Mouse (Mus musculus) megakaryocyte, embryonic 14.5 days (primary cell): ENCODE measurements around the gene Slc23a2. TPM values are rescaled to one million over a fixed set of nuclear protein-coding genes. Genes with fewer than 3 reads are reported as not detected.
A peak's percentile ranks its signal among the peaks of the same experiment; 100 is the strongest.

Experiments used
- H3K27me3 ChIP-seq: replicated peaks from 2 replicates; pipeline ENCODE3; 2012; ENCODE audit warnings: inconsistent platforms
- H3K36me3 ChIP-seq: replicated peaks from 2 replicates; pipeline ENCODE3; 2012; ENCODE audit warnings: low read length, inconsistent platforms, mixed read lengths
- H3K4me1 ChIP-seq: 2 replicates; pipeline ENCODE4 v1.6.1; 2012; ENCODE audit warnings: inconsistent platforms
- H3K4me3 ChIP-seq: replicated peaks from 2 replicates; pipeline ENCODE3; 2012; ENCODE audit warnings: moderate library complexity, mild to moderate bottlenecking, inconsistent platforms
- H3K9me3 ChIP-seq: 2 replicates; pipeline ENCODE4 v1.6.1; 2012; ENCODE audit warnings: inconsistent platforms
- FLI1 ChIP-seq: IDR thresholded peaks from 2 replicates; pipeline ENCODE4 v1.6.1; 2012; ENCODE audit warnings: low read length, inconsistent platforms, mixed read lengths
- GATA1 ChIP-seq: IDR thresholded peaks from 3 replicates; pipeline ENCODE4 v1.6.1; 2012; ENCODE audit warnings: mixed read lengths, low read length, inconsistent platforms, borderline replicate concordance
- polyA plus RNA-seq: library from polyadenylated mRNA; stranded (reverse); fragments of >175 nt; gene quantifications from 2 replicates; pipeline ENCODE4 v1.2.3, GENCODE M21; 2012; ENCODE audit warnings: low replicate concordance; ENCODE audit not compliant: insufficient read depth

The Slc23a2 gene
- polyA plus RNA-seq, 1 experiment: 0.23 TPM

GRCm38 (mm10) chr2:132103265-132103664, 41.6 kb downstream of the Slc23a2 start:
- no peaks in the 10 kb centered on the region for H3K9me3 ChIP-seq
- H3K36me3 ChIP-seq: peaks cover 17% of the 10 kb centered on the region
- H3K27me3 ChIP-seq: no peaks in the 10 kb centered on the region
- H3K4me1 ChIP-seq: peaks cover 43% of the 10 kb centered on the region
- no peak for TF ChIP-seq FLI1
- TF ChIP-seq GATA1: no peak
- H3K4me3 ChIP-seq: peak overlapping the region; percentile 88

GRCm38 (mm10) chr2:132102505-132103130, 42.3 kb downstream of the Slc23a2 start:
- TF ChIP-seq FLI1: no peak
- TF ChIP-seq GATA1: no peak
- H3K9me3 ChIP-seq: no peaks in the 10 kb centered on the region
- peak overlapping the region; percentile 88 for H3K4me3 ChIP-seq
- no peaks in the 10 kb centered on the region for H3K27me3 ChIP-seq
- peaks cover 43% of the 10 kb centered on the region for H3K4me1 ChIP-seq
- peaks cover 21% of the 10 kb centered on the region for H3K36me3 ChIP-seq

GRCm38 (mm10) chr2:132098942-132099672, 45.8 kb downstream of the Slc23a2 start:
- TF ChIP-seq GATA1: no peak
- no peak for TF ChIP-seq FLI1
- Histone ChIP-seq H3K4me1 (peaks cover 47% of the 10 kb centered on the region), H3K27me3 (no peaks in the 10 kb centered on the region), H3K4me3 (no peak overlapping the region), H3K9me3 (no peaks in the 10 kb centered on the region), H3K36me3 (peaks cover 24% of the 10 kb centered on the region)

- H3K27me3 ChIP-seq: no peaks in the 10 kb centered on the region
- TF ChIP-seq GATA1 (no peak), FLI1 (no peak)
- no peaks in the 10 kb centered on the region for H3K9me3 ChIP-seq
- peaks cover 46% of the 10 kb centered on the region for H3K4me1 ChIP-seq
- H3K36me3 ChIP-seq: peaks cover 31% of the 10 kb centered on the region
- no peak overlapping the region for H3K4me3 ChIP-seq
These were observed 46.5 kb downstream of the Slc23a2 start for GRCm38 (mm10) chr2:132098365-132098764.

DNA sequence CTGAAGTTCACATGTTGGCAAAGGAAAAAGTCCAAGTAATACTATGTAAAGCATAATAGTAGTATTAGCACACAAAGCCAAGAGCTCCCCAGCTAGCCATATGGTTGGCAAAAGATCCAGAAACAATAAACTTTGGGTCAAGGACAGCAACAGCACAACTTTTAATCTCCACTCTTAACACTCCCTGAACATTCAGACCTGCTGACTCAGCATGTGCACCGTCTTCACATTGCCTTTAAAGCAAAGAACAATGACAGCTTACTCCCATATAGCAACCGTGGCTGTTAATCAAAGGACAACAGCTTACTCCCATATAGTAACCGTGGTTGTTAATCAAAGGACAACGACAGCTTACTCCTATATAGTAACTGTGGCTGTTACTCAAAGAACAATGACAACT, 48.3 kb downstream of the Slc23a2 start:
- TF ChIP-seq GATA1 (no peak), FLI1 (no peak)
- Histone ChIP-seq H3K4me1 (peaks cover 48% of the 10 kb centered on the region), H3K9me3 (no peaks in the 10 kb centered on the region), H3K36me3 (peaks cover 48% of the 10 kb centered on the region), H3K4me3 (no peak overlapping the region), H3K27me3 (no peaks in the 10 kb centered on the region)

DNA sequence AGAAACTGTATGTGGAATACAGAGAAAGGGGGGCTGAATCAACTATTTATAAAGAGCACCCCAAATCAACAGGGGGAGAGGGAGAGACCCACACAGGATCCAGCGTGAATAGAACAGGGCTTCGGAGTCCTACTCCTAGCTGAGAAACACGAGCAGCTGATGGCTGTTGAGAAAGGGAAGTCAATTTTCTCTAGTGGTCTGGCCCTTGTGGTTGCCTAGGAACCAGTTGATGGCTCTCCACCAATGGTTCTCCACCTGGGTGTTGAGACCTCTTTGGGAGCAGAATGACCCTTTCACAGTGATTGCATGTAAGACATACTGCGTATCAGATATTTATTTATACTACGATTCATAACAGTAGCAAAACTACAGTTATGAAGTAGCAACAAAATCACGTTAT, 49.1 kb downstream of the Slc23a2 start:
- Histone ChIP-seq H3K9me3 (no peaks in the 10 kb centered on the region), H3K4me1 (peaks cover 44% of the 10 kb centered on the region), H3K27me3 (no peaks in the 10 kb centered on the region), H3K36me3 (peaks cover 49% of the 10 kb centered on the region), H3K4me3 (no peak overlapping the region)
- TF ChIP-seq FLI1 (no peak), GATA1 (no peak)

DNA sequence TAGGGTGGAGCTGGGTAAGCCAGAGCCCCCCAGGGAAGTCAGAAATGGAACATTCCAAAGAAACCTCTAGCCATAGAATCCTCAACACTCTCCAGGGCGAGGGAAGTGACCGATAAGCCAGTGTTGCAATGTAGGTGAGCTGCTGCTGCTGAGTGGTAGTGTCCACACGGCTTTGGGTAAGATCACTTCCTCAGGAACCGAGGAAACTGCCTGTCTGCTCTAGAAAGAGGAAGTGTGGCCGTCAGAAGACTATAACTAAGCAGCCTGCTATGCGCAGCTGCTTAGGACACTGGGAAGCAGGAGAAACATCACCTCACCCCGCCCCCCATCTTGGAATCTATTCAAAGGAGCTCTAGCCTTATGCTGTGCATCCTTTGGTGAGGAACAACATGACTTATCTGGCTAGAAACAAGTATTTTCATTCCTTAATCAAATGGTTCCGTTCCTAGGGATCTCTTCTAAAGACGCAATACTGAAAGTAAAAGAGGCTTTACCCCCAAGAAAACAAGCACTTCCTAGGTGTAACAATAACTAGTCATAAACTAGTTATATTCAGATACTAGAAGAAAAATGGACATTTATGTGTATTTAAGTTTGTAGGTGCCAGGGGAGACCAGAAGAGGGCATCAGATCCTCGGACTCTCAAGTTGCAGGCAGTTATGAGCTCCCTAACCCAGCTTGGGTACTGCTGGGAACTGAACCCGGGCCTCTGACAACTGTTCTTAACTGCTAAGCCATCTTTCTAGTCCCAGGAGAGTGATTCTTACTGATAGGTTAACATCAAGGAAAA, 50.3 kb downstream of the Slc23a2 start:
- Histone ChIP-seq H3K4me3 (peak overlapping the region; percentile 79), H3K36me3 (peaks cover 57% of the 10 kb centered on the region), H3K27me3 (peaks cover 5% of the 10 kb centered on the region), H3K4me1 (peaks cover 44% of the 10 kb centered on the region), H3K9me3 (no peaks in the 10 kb centered on the region)
- TF ChIP-seq FLI1 (no peak), GATA1 (no peak)

DNA sequence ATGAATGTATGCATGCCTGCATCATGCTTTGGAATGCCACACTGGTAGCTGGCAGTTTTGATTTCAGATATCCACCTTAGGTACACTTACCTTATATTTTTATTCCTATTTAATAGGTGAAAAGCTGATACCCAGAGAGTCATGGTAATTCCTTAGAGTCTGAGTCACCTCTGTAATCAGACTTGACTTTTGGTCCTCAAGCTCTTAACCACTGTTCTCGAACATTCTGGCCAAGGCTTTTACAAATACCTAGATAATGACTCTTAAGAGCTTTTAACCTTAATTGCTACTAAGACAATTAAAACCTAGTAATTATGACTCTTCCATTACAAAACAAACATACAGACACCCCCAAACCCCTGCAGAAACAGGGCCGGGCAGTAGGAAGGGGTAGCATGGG, 51.2 kb downstream of the Slc23a2 start:
- TF ChIP-seq FLI1 (no peak), GATA1 (no peak)
- peaks cover 8% of the 10 kb centered on the region for H3K27me3 ChIP-seq
- no peak overlapping the region for H3K4me3 ChIP-seq
- H3K9me3 ChIP-seq: no peaks in the 10 kb centered on the region
- peaks cover 58% of the 10 kb centered on the region for H3K36me3 ChIP-seq
- H3K4me1 ChIP-seq: peaks cover 44% of the 10 kb centered on the region

DNA sequence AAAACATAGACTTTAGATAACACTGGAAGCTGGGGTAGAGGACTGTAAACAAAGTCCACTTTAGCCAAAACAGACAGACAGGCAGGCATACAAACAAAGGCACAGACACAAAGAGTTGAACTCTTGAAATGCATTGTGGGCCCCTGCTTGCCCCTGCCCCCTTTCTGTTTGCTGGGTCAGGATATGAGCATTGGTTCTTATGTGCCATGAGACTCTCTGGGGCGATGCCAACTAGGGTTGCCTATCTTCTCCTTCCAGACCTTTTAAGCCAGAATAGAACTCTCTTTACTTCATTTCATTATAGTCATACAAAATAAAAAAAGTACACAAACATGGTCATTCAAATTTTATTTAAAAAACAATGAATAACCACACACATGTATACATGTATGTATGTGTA, 51.6 kb downstream of the Slc23a2 start:
- H3K4me1 ChIP-seq: peaks cover 43% of the 10 kb centered on the region
- TF ChIP-seq FLI1 (no peak), GATA1 (no peak)
- peaks cover 8% of the 10 kb centered on the region for H3K27me3 ChIP-seq
- no peaks in the 10 kb centered on the region for H3K9me3 ChIP-seq
- no peak overlapping the region for H3K4me3 ChIP-seq
- H3K36me3 ChIP-seq: peaks cover 58% of the 10 kb centered on the region
